ENCODE assay signal across 8 mouse cellular contexts in genomic region chr11:58102581-58103343, GRCm38 (mm10). TPM values are rescaled to one million over a fixed set of nuclear protein-coding genes. Genes with fewer than 3 reads are reported as not detected.
A peak's percentile ranks its signal among the peaks of the same experiment; 100 is the strongest.
DNase-seq lines count a peak whose midpoint lies in the region; ATAC-seq and TF ChIP-seq lines count a peak whose summit lies in the region.

No protein-coding gene starts in this region.

- peak overlapping the region; percentile 69 for H3K4me2 ChIP-seq in liver, embryonic 14.5 days (ENCODE audit: low read depth)

- no peaks in the 10 kb centered on the region for H3K36me3 ChIP-seq in testis, adult 2 months (ENCODE audit: control insufficient read depth, insufficient read depth, low read length)
- no peaks in the 10 kb centered on the region for H3K36me3 ChIP-seq in liver, embryonic 14.5 days (replicated peaks; ENCODE audit: control insufficient read depth, insufficient read depth, low read depth)

- H3K9ac ChIP-seq in liver, embryonic 14.5 days (replicated peaks), result no peak overlapping the region

- H3K4me1 ChIP-seq in testis, adult 2 months (ENCODE audit: control insufficient read depth, insufficient read depth, low read length), result peaks cover 13% of the 10 kb centered on the region
- H3K4me1 ChIP-seq in liver, embryonic 14.5 days (replicated peaks; ENCODE audit: control insufficient read depth in 2 of 2, insufficient read depth in 2 of 2, low read length in 1 of 2), result peaks cover 7 to 12% of the 10 kb centered on the region in 2 experiments

- peak overlapping the region; percentile 93 for H3K4me3 ChIP-seq in testis, adult 2 months (ENCODE audit: control insufficient read depth, low read depth, low read length)
- H3K4me3 ChIP-seq in liver, embryonic 14.5 days (ENCODE audit: insufficient read depth in 1 of 2, low read depth in 2 of 2, low read length in 2 of 2), result no peak overlapping the region

- TF ChIP-seq CTCF in testis, adult 2 months (IDR thresholded peaks at IDR 0.05; ENCODE audit: control insufficient read depth, insufficient read depth, insufficient replicate concordance, low read depth, low read length), result no peak
- no peak for TF ChIP-seq CTCF in liver, embryonic 14.5 days (IDR thresholded peaks at IDR 0.05; ENCODE audit: low read depth)

- TF ChIP-seq POLR2A in testis, adult 2 months (IDR thresholded peaks at IDR 0.05; ENCODE audit: control insufficient read depth, low read depth, low read length), result no peak

- H3K27ac ChIP-seq in testis, adult 2 months (ENCODE audit: control insufficient read depth, insufficient read depth, low read depth, low read length), result peak overlapping the region; percentile 98
- no peak overlapping the region for H3K27ac ChIP-seq in liver, embryonic 14.5 days

- H3K27me3 ChIP-seq in testis, adult 2 months (ENCODE audit: control insufficient read depth, insufficient read depth, low read length), result no peaks in the 10 kb centered on the region
- H3K27me3 ChIP-seq in liver, embryonic 14.5 days (ENCODE audit: control insufficient read depth, insufficient read depth, low read length), result peaks cover 3% of the 10 kb centered on the region

- no peaks in the 10 kb centered on the region for H3K9me3 ChIP-seq in liver, embryonic 14.5 days (ENCODE audit: control insufficient read depth, low read length)

- intact Hi-C loops in gastrocnemius, postnatal 36 days (cut with DNase I), result loop anchor here (5.0 to 10.0 kb wide), 2 partner anchors 95 to 202 kb away; partner anchors contain the start of genes Larp1 and Zfp692

- no peak for DNase-seq in testis, postnatal 10 days (ENCODE audit: low spot score)
- DNase-seq in liver, embryonic 14.5 days (ENCODE audit: low read depth in 3 of 3, low spot score in 3 of 3), result no peak
- DNase-seq in thymus, postnatal 14 days, result peak; percentile 86
- DNase-seq in right cerebral cortex, postnatal 14 days, result no peak
- no peak for DNase-seq in gastrocnemius, postnatal 36 days
- no peak for DNase-seq in embryo, embryonic 10.5 days (ENCODE audit: low spot score)

- WGBS in liver, embryonic 14.5 days (ENCODE audit: insufficient replicate concordance), result 74% methylated on average over 9 of the region's 9 CpGs

- TF ChIP-seq EP300 in liver, embryonic 14.5 days (IDR thresholded peaks at IDR 0.05; ENCODE audit: low read depth), result no peak

- 0 out of 2 replicates have a peak, but pooled peaks have one; percentile 2 for ATAC-seq in granulocyte monocyte progenitor cell, adult 5-6 weeks (replicated peaks; ENCODE audit: poor library complexity, severe bottlenecking)
- ATAC-seq in liver, embryonic 14.5 days (ENCODE audit: insufficient read depth), result no peak

RNA-seq across cellular contexts. Expression of gene Cnot8, which starts 1.2 kb away (rescaled TPM):
- 17.6 and 22.8 TPM in 2 replicates for polyA plus RNA-seq in testis, adult 2 months (2012; rRNA removed)
- 79.5 and 85.5 TPM in 2 replicates for total RNA-seq in granulocyte monocyte progenitor cell, adult 5-6 weeks (2014; fragmentation: Nextera tagmentation)
- 117 and 126 TPM in 2 replicates for total RNA-seq in granulocyte monocyte progenitor cell, adult 5-6 weeks (2017)
- 21.5 and 26.3 TPM in 2 replicates for polyA plus RNA-seq in liver, embryonic 14.5 days (2012; rRNA removed)
- polyA plus RNA-seq in liver, embryonic 14.5 days (2014; fragmentation: Nextera tagmentation; extraction: Ambion mirVana), result 28.9 and 34.3 TPM in 2 replicates
- total RNA-seq in gastrocnemius, postnatal 36 days (2021), result 10 to 100 TPM; 27.0 to 31.4 TPM

RNA-seq across cellular contexts. Expression of gene Gm12248, which starts 9.8 kb away (rescaled TPM):
- 1.5 TPM in 2 replicates for polyA plus RNA-seq in testis, adult 2 months (2012; rRNA removed)
- not detected in 2 replicates for total RNA-seq in granulocyte monocyte progenitor cell, adult 5-6 weeks (2014; fragmentation: Nextera tagmentation)
- 0.21 TPM in 1 of 2 replicates, not detected in the other for total RNA-seq in granulocyte monocyte progenitor cell, adult 5-6 weeks (2017)
- polyA plus RNA-seq in liver, embryonic 14.5 days (2012; rRNA removed), result not detected in 2 replicates
- not detected in 2 replicates for polyA plus RNA-seq in liver, embryonic 14.5 days (2014; fragmentation: Nextera tagmentation; extraction: Ambion mirVana)
- total RNA-seq in gastrocnemius, postnatal 36 days (2021), result not detected
